Comparison of ENCODE assay signal across 20 mouse cellular contexts in the genomic region with DNA sequence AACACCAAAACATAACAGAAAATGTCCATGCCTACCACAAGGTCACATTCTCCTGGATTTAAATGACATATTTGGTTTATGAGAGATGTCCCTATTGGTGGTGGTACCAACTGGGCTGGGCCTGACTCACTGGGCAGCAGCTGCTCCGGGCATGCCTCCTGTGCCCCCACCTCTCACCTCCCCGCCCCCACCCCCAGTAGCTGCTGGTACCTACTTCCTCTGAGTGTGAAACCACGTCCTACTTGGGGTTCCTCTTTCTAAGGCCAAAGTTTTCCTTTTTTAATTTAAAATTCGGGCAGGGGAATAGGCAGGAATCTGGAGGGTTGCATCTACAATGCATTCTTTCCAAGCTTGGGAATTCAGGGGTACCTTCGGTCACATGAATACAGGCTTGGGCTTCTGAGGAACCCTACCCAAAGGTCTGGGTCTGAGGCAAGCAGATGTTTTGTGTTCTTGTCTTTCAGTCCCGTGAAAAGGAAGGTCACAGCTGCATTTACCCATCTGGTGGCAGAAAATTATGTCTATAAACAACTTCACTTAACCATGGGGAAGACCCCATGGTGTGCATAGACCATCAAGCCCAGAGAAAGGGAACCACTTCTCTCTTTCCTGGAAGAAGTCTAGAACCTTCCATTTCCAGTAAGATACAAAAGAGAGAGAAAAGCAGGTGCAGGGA. TPM values are rescaled to one million over a fixed set of nuclear protein-coding genes. Genes with fewer than 3 reads are reported as not detected.
A peak's percentile ranks its signal among the peaks of the same experiment; 100 is the strongest.
DNase-seq lines count a peak whose midpoint lies in the region; ATAC-seq and TF ChIP-seq lines count a peak whose summit lies in the region.
"Had no signal": no experiment of that assay in that cellular context is flagged by ENCODE, and none has a peak within 500 bp of the region (broad histone marks: within the 10 kb centered on the region; RNA-seq: fewer than 3 reads in every experiment).

No protein-coding gene starts in this region.

- no peak overlapping the region for H3K4me3 ChIP-seq in liver, embryonic 13.5 days (replicated peaks)
- H3K4me3 ChIP-seq in liver, embryonic 12.5 days: no peak overlapping the region
- no peak overlapping the region for H3K4me3 ChIP-seq in brown adipose tissue, adult 24 weeks (ENCODE audit: insufficient read depth, low read depth, low read length)
- no peak overlapping the region for H3K4me3 ChIP-seq in lung, postnatal 0 days (ENCODE audit: low read depth, low read length)
- H3K4me3 ChIP-seq: embryonic facial prominence, embryonic 10.5 days; erythroblast, embryonic 14.5 days; midbrain, embryonic 12.5 days had no signal

- H3K27ac ChIP-seq in liver, embryonic 13.5 days: peak overlapping the region; percentile 21; the same call in 1 of the 2 replicates
- H3K27ac ChIP-seq in liver, embryonic 12.5 days: no peak overlapping the region
- 0 out of 2 replicates have a peak overlapping the region, but pooled peaks have one; percentile 8 for H3K27ac ChIP-seq in brown adipose tissue, adult 24 weeks (replicated peaks; ENCODE audit: low read depth, low read length)
- H3K27ac ChIP-seq in lung, postnatal 0 days (ENCODE audit: low read length): no peak overlapping the region
- H3K27ac ChIP-seq: embryonic facial prominence, embryonic 10.5 days; hindbrain, embryonic 14.5 days; midbrain, embryonic 12.5 days had no signal

- no peaks in the 10 kb centered on the region for H3K36me3 ChIP-seq in liver, embryonic 13.5 days
- H3K36me3 ChIP-seq in liver, embryonic 12.5 days: no peaks in the 10 kb centered on the region
- H3K36me3 ChIP-seq in lung, postnatal 0 days (ENCODE audit: insufficient read depth, low read length): no peaks in the 10 kb centered on the region
- H3K36me3 ChIP-seq: embryonic facial prominence, embryonic 10.5 days had no signal

- TF ChIP-seq EP300 in lung, postnatal 0 days (IDR thresholded peaks at IDR 0.05): no peak

- DNase-seq in liver, embryonic 13.5 days: no peak
- peak; percentile 68 to 77 for DNase-seq in B cell, adult 2 months
- DNase-seq in urinary bladder, postnatal 10 days (ENCODE audit: low spot score): no peak
- no peak for DNase-seq in right cerebral cortex, adult 2 months (ENCODE audit: low spot score in 2 of 2)
- DNase-seq in lung, postnatal 0 days (ENCODE audit: low spot score): no peak
- DNase-seq: adrenal gland, postnatal 10 days; cerebellum, postnatal 10 days; heart, adult 11 months; kidney, adult 11 months; kidney, postnatal 14 days; lung, embryonic 14.5 days; right cerebral cortex, postnatal 4 days had no signal

- no peak overlapping the region for H3K4me2 ChIP-seq in liver, embryonic 13.5 days
- H3K4me2 ChIP-seq in liver, embryonic 12.5 days: no peak overlapping the region
- no peak overlapping the region for H3K4me2 ChIP-seq in lung, postnatal 0 days (replicated peaks; ENCODE audit: low read depth, low read length)
- H3K4me2 ChIP-seq: hindbrain, embryonic 14.5 days; lung, embryonic 14.5 days; midbrain, embryonic 12.5 days had no signal

- WGBS in liver, embryonic 13.5 days (ENCODE audit: insufficient replicate concordance): 33% methylated on average over 6 of the region's 6 CpGs
- WGBS in liver, embryonic 12.5 days (ENCODE audit: insufficient replicate concordance): 31% methylated on average over 6 of the region's 6 CpGs
- WGBS in lung, postnatal 0 days: 65% methylated on average over 6 of the region's 6 CpGs

- no peaks in the 10 kb centered on the region for H3K27me3 ChIP-seq in liver, embryonic 13.5 days
- no peaks in the 10 kb centered on the region for H3K27me3 ChIP-seq in liver, embryonic 12.5 days (replicated peaks)
- H3K27me3 ChIP-seq in lung, postnatal 0 days (replicated peaks; ENCODE audit: insufficient read depth, low read length): no peaks in the 10 kb centered on the region
- H3K27me3 ChIP-seq: midbrain, embryonic 12.5 days had no signal

- H3K4me1 ChIP-seq in liver, embryonic 13.5 days (replicated peaks): peaks cover 36% of the 10 kb centered on the region
- H3K4me1 ChIP-seq in liver, embryonic 12.5 days: peaks cover 38% of the 10 kb centered on the region
- H3K4me1 ChIP-seq in brown adipose tissue, adult 24 weeks (ENCODE audit: control insufficient read depth, insufficient read depth, insufficient read length, low read length): no peaks in the 10 kb centered on the region
- H3K4me1 ChIP-seq in lung, postnatal 0 days (ENCODE audit: insufficient read depth, low read depth, low read length): no peaks in the 10 kb centered on the region
- H3K4me1 ChIP-seq: midbrain, embryonic 12.5 days had no signal

- no peak for TF ChIP-seq CTCF in lung, postnatal 0 days (IDR thresholded peaks at IDR 0.05)

- ATAC-seq in liver, embryonic 13.5 days (ENCODE audit: low read depth): no peak
- ATAC-seq in liver, embryonic 12.5 days: no peak
- ATAC-seq in monocyte, adult 5-6 weeks (replicated peaks; ENCODE audit: insufficient number of reproducible peaks, low FRiP score, low TSS enrichment, poor library complexity, severe bottlenecking): peak; percentile 62
- no peak for ATAC-seq in lung, postnatal 0 days
- ATAC-seq: forebrain, embryonic 16.5 days had no signal

- H3K9me3 ChIP-seq in liver, embryonic 13.5 days (replicated peaks): no peaks in the 10 kb centered on the region
- no peaks in the 10 kb centered on the region for H3K9me3 ChIP-seq in liver, embryonic 12.5 days (replicated peaks)
- no peaks in the 10 kb centered on the region for H3K9me3 ChIP-seq in lung, postnatal 0 days (ENCODE audit: low read length)
- H3K9me3 ChIP-seq: embryonic facial prominence, embryonic 10.5 days; midbrain, embryonic 12.5 days had no signal

- H3K9ac ChIP-seq in liver, embryonic 13.5 days: no peak overlapping the region
- H3K9ac ChIP-seq in liver, embryonic 12.5 days: no peak overlapping the region
- H3K9ac ChIP-seq in lung, postnatal 0 days (replicated peaks; ENCODE audit: low read depth): no peak overlapping the region
- H3K9ac ChIP-seq: hindbrain, embryonic 14.5 days; lung, embryonic 14.5 days; midbrain, embryonic 12.5 days had no signal

RNA-seq across cellular contexts. Expression of a gene that starts 37.2 kb away (rescaled TPM):
- polyA plus RNA-seq in liver, embryonic 13.5 days (2015; fragmentation: Nextera tagmentation; extraction: Ambion mirVana): 5.6 and 6.4 TPM in 2 replicates
- 7.6 and 8.9 TPM in 2 replicates for polyA plus RNA-seq in liver, embryonic 12.5 days (2016; fragmentation: Nextera tagmentation; extraction: Ambion mirVana)
- polyA plus RNA-seq in brown adipose tissue, adult 24 weeks (2012; ENCODE audit: insufficient read depth, insufficient read length, missing spikeins): 0.96 and 1.6 TPM in 2 replicates
- total RNA-seq in monocyte, adult 5-6 weeks (2017): 112 to 213 TPM (median 125 TPM) in 3 replicates
- polyA plus RNA-seq in lung, postnatal 0 days (2015; fragmentation: Nextera tagmentation; extraction: Ambion mirVana): 3.8 and 4.0 TPM in 2 replicates

Comparison
In these comparisons a context has a peak if more than half of its experiments do, and no peak if none do; other contexts are left out.
1. H3K27ac ChIP-seq: peak in liver, embryonic 13.5 days (single experiment) and brown adipose tissue, adult 24 weeks (single experiment); none in liver, embryonic 12.5 days (single experiment) and lung, postnatal 0 days (single experiment).
2. DNase-seq: peak in B cell, adult 2 months (2 of 2); none in liver, embryonic 13.5 days (single experiment), urinary bladder, postnatal 10 days (single experiment), right cerebral cortex, adult 2 months (0 of 2) and lung, postnatal 0 days (single experiment).